Mouse (Mus musculus): ENCODE measurements around the gene Map2k5. TPM values are rescaled to one million over a fixed set of nuclear protein-coding genes. Genes with fewer than 3 reads are reported as not detected.

Gene Map2k5
- total RNA-seq, 2 experiments from 2014 or later: 13.4 to 15.1 TPM

GRCm38 (mm10) chr9:63136241-63136640 is 241.5 kb downstream of the Map2k5 start:
- no peak for DNase-seq
- intact Hi-C loops (cut with DNase I): loop anchor here (1.0 to 5.0 kb wide), 2 partner anchors 326 to 706 kb away; no protein-coding TSS in a partner anchor

GRCm38 (mm10) chr9:63135801-63136200 is 241.9 kb downstream of the Map2k5 start:
- intact Hi-C loops (cut with DNase I): loop anchor here (1.0 to 5.0 kb wide), 2 partner anchors 326 to 706 kb away; no protein-coding TSS in a partner anchor
- no peak for DNase-seq

GRCm38 (mm10) chr9:63135356-63135755 is 242.3 kb downstream of the Map2k5 start:
- DNase-seq: no peak
- intact Hi-C loops (cut with DNase I): loop anchor here (5.0 kb wide), 1 partner anchor 707 kb away; no protein-coding TSS in a partner anchor

GRCm38 (mm10) chr9:63133659-63134058 is 244.0 kb downstream of the Map2k5 start:
- no peak for DNase-seq
- intact Hi-C loops (cut with DNase I): no loop called here

GRCm38 (mm10) chr9:63132673-63133601 is 244.8 kb downstream of the Map2k5 start:
- intact Hi-C loops (cut with DNase I): no loop called here
- peak; percentile 90 to 94 for DNase-seq

- DNase-seq: peak in 1 of 2 experiments; percentile 40
- intact Hi-C loops (cut with DNase I): no loop called here
Measured at GRCm38 (mm10) chr9:63131957-63132602, 245.6 kb downstream of the Map2k5 start.

- no peak for DNase-seq
- intact Hi-C loops (cut with DNase I): loop anchor here (10.0 kb wide), 1 partner anchor 205 kb away; no protein-coding TSS in a partner anchor
Measured at GRCm38 (mm10) chr9:63129641-63130041, 248.1 kb downstream of the Map2k5 start.

- intact Hi-C loops (cut with DNase I): loop anchor here (2.0 to 10.0 kb wide), 3 partner anchors 142 to 278 kb away; no protein-coding TSS in a partner anchor
- no peak for DNase-seq
Measured at GRCm38 (mm10) chr9:63124512-63124911, 253.2 kb downstream of the Map2k5 start.

- intact Hi-C loops (cut with DNase I): loop anchor here (2.0 to 10.0 kb wide), 3 partner anchors 141 to 277 kb away; no protein-coding TSS in a partner anchor
- DNase-seq: peak; percentile 87 to 90
Measured at GRCm38 (mm10) chr9:63123451-63124438, 254.0 kb downstream of the Map2k5 start.

GRCm38 (mm10) chr9:63122161-63122833 is 255.4 kb downstream of the Map2k5 start:
- intact Hi-C loops (cut with DNase I): loop anchor here (5.0 to 10.0 kb wide), 2 partner anchors 140 to 197 kb away; no protein-coding TSS in a partner anchor

GRCm38 (mm10) chr9:63118385-63118784 is 259.3 kb downstream of the Map2k5 start:
- no peak for DNase-seq
- intact Hi-C loops (cut with DNase I): no loop called here

More at GRCm38 (mm10) chr9:63122161-63122833, 255.4 kb downstream of the Map2k5 start:
- DNase-seq: no peak

Other genes with a start within 250 kb of the Map2k5 start
- gene Skor1, start 228.9 kb downstream of the Map2k5 start, total RNA-seq (2021): under 1 TPM; 0.08 to 0.10 TPM
- gene 2300009A05Rik, start 21.3 kb upstream of the Map2k5 start, total RNA-seq (2021): 10 to 100 TPM; 24.8 to 30.8 TPM
- gene Iqch, start 224.6 kb upstream of the Map2k5 start, total RNA-seq (2021): not detected
- 10 to 100 TPM; 10.9 TPM for gene Aagab, start 224.8 kb upstream of the Map2k5 start, total RNA-seq (2021)

All from gastrocnemius, postnatal 36 days (tissue).